10 mouse cellular contexts compared by ENCODE assay signal in the genomic region with DNA sequence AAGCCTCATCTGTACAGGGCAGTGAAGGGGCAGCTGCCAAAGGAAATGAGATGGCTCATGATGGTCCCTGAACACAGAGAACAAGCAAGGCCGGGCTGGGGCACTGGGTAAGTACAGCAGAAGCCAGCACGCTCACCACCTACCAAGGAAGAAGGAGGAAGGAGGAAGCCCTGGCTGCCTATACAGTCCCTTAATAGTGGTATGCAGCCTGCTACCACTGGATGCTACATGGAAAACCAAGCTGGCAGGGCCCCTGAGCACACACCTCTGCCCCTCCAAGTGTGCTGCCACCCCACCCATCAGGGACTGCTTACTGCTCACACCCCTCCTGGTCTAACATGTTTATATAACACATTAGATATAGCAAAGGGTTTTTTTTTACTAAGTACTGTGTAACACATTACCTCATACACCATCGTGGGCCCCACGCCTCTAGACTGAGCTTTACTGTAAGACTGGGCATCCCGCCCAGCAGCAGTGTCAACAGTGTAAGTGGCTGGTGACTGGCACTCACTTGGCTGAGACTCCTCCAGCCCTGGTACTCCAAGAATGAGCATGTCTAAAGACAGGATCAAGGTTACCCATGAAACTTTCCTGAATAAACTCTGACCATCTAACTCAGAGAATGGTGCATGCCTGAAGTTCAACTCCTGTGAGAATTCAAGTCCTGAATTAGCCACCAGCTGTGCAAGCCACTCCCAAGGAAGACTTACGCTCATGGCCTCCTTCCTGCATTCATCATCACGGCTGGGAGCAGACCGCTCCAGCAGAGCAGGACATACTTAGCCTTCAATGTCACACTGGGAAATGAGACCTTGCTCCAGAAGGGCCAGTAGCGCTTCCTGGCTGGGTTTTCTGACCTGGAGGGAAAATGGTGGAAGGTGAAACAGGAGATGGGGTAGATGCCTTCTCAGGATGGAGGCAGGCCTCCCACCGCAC. TPM values are rescaled to one million over a fixed set of nuclear protein-coding genes. Genes with fewer than 3 reads are reported as not detected.
DNase-seq lines count a peak whose midpoint lies in the region; ATAC-seq lines count a peak whose summit lies in the region.
"Had no signal": no experiment of that assay in that cellular context is flagged by ENCODE, and none has a peak within 500 bp of the region (broad histone marks: within the 10 kb centered on the region; RNA-seq: fewer than 3 reads in every experiment).

No protein-coding gene starts in this region.

- no peak overlapping the region for H3K9ac ChIP-seq in embryonic facial prominence, embryonic 15.5 days

- peak; percentile 49 for ATAC-seq in embryonic facial prominence, embryonic 15.5 days (ENCODE audit: insufficient number of reproducible peaks, low FRiP score, low TSS enrichment, low read depth)
- no peak for ATAC-seq in activated CD4-positive, CD25-positive, alpha-beta regulatory T cell, adult 4 months

- 71% methylated on average over 10 of the region's 10 CpGs for WGBS in embryonic facial prominence, embryonic 15.5 days

- H3K9me3 ChIP-seq in embryonic facial prominence, embryonic 15.5 days (replicated peaks) = no peaks in the 10 kb centered on the region

- no peak overlapping the region for H3K4me3 ChIP-seq in embryonic facial prominence, embryonic 15.5 days (replicated peaks)

- peaks cover 12% of the 10 kb centered on the region for H3K36me3 ChIP-seq in embryonic facial prominence, embryonic 15.5 days

- peak; percentile 51 for DNase-seq in left cerebral cortex, postnatal 4 days
- DNase-seq in left cerebral cortex, postnatal 10 days (ENCODE audit: extremely low spot score in 1 of 2, low spot score in 2 of 2) = no peak
- peak; percentile 77 to 81 for DNase-seq in heart, postnatal 10 days
- DNase-seq in lung, postnatal 4 days = peak; percentile 81 to 91
- DNase-seq in right cerebral cortex, adult 2 months (ENCODE audit: low spot score in 2 of 2) = no peak
- DNase-seq in thymus, postnatal 0 days (ENCODE audit: low spot score) = no peak
- DNase-seq: cerebellum, adult 18-20 months had no signal

- intact Hi-C loops in left cerebral cortex, postnatal 4 days (cut with DNase I) = no loop called here
- intact Hi-C loops in left cerebral cortex, postnatal 10 days (cut with DNase I) = no loop called here
- intact Hi-C loops in heart, postnatal 10 days (cut with DNase I) = no loop called here

- no peak overlapping the region for H3K4me2 ChIP-seq in embryonic facial prominence, embryonic 15.5 days (replicated peaks)

- peak overlapping the region; percentile 40; the same call in 1 of the 2 replicates for H3K27ac ChIP-seq in embryonic facial prominence, embryonic 15.5 days (replicated peaks)

- H3K27me3 ChIP-seq in embryonic facial prominence, embryonic 15.5 days = no peaks in the 10 kb centered on the region

- H3K4me1 ChIP-seq in embryonic facial prominence, embryonic 15.5 days = peaks cover 11% of the 10 kb centered on the region

RNA-seq across cellular contexts. Expression of a gene that starts 30.1 kb away (rescaled TPM):
- total RNA-seq in left cerebral cortex, postnatal 4 days (2021) = not detected
- total RNA-seq in left cerebral cortex, postnatal 10 days (2021) = not detected
- not detected in 2 replicates for polyA plus RNA-seq in embryonic facial prominence, embryonic 15.5 days (2015; fragmentation: Nextera tagmentation; extraction: Ambion mirVana)
- not detected for total RNA-seq in heart, postnatal 10 days (2021)
- 0.30 TPM in 1 of 2 replicates, not detected in the other for polyA plus RNA-seq in thymus, postnatal 0 days (2015; fragmentation: Nextera tagmentation; extraction: Ambion mirVana)
- polyA plus RNA-seq in activated CD4-positive, CD25-positive, alpha-beta regulatory T cell, adult 4 months (2017; shearing (Covaris generic)) = not detected
- total RNA-seq: ES-E14 had no signal

RNA-seq across cellular contexts. Expression of a gene that starts 51.3 kb away (rescaled TPM):
- total RNA-seq in left cerebral cortex, postnatal 4 days (2021) = 10 to 100 TPM; 25.5 to 27.8 TPM
- 10 to 100 TPM; 24.4 to 26.2 TPM for total RNA-seq in left cerebral cortex, postnatal 10 days (2021)
- 40.9 and 41.4 TPM in 2 replicates for polyA plus RNA-seq in embryonic facial prominence, embryonic 15.5 days (2015; fragmentation: Nextera tagmentation; extraction: Ambion mirVana)
- 10 to 100 TPM; 30.2 to 30.4 TPM for total RNA-seq in heart, postnatal 10 days (2021)
- 32.9 and 41.8 TPM in 2 replicates for polyA plus RNA-seq in thymus, postnatal 0 days (2015; fragmentation: Nextera tagmentation; extraction: Ambion mirVana)
- polyA plus RNA-seq in activated CD4-positive, CD25-positive, alpha-beta regulatory T cell, adult 4 months (2017; shearing (Covaris generic)) = 1 to 10 TPM; 6.8 to 7.5 TPM

Comparison
In these comparisons a context has a peak if more than half of its experiments do, and no peak if none do; other contexts are left out.
1. DNase-seq: peak in left cerebral cortex, postnatal 4 days (single experiment), heart, postnatal 10 days (2 of 2) and lung, postnatal 4 days (2 of 2); none in left cerebral cortex, postnatal 10 days (0 of 2), right cerebral cortex, adult 2 months (0 of 2) and thymus, postnatal 0 days (single experiment).